Mouse (Mus musculus): ENCODE results near the gene Cog6. TPM values are rescaled to one million over a fixed set of nuclear protein-coding genes. Genes with fewer than 3 reads are reported as not detected.

Cog6 gene
- polyA plus RNA-seq, 1 experiment from 2014 or later = 57.7 TPM

GRCm38 (mm10) chr3:53045697-53046096, 28.7 kb upstream of the Cog6 start:
- ATAC-seq (ENCODE audit: low read depth) = no peak
- Histone ChIP-seq H3K9me3 (ENCODE audit: control insufficient read depth, low read length) (no peaks in the 10 kb centered on the region), H3K4me1 (ENCODE audit: control insufficient read depth, insufficient read depth, low read length) (0 out of 2 replicates have a peak, but pooled peaks cover 3% of the 10 kb centered on the region), H3K9ac (replicated peaks; ENCODE audit: low read depth, low read length) (no peak overlapping the region), H3K27me3 (ENCODE audit: control insufficient read depth, insufficient read depth, low read length) (no peaks in the 10 kb centered on the region), H3K27ac (ENCODE audit: low read depth, low read length) (no peak overlapping the region), H3K36me3 (ENCODE audit: control insufficient read depth, insufficient read depth, low read length) (no peaks in the 10 kb centered on the region), H3K4me2 (ENCODE audit: low read depth, low read length) (no peak overlapping the region), H3K4me3 (ENCODE audit: low read depth, low read length) (no peak overlapping the region)
- 84% methylated on average over 4 of the region's 4 CpGs for WGBS

- Histone ChIP-seq H3K9me3 (ENCODE audit: control insufficient read depth, low read length) (no peaks in the 10 kb centered on the region), H3K9ac (replicated peaks; ENCODE audit: low read depth, low read length) (no peak overlapping the region), H3K27me3 (ENCODE audit: control insufficient read depth, insufficient read depth, low read length) (no peaks in the 10 kb centered on the region), H3K4me3 (ENCODE audit: low read depth, low read length) (peak overlapping the region; percentile 10), H3K4me2 (ENCODE audit: low read depth, low read length) (peak overlapping the region; percentile 56), H3K27ac (ENCODE audit: low read depth, low read length) (no peak overlapping the region), H3K36me3 (ENCODE audit: control insufficient read depth, insufficient read depth, low read length) (no peaks in the 10 kb centered on the region), H3K4me1 (ENCODE audit: control insufficient read depth, insufficient read depth, low read length) (0 out of 2 replicates have a peak, but pooled peaks cover 3% of the 10 kb centered on the region)
- ATAC-seq (ENCODE audit: low read depth) = no peak
- 25% methylated on average over 11 of the region's 11 CpGs for WGBS
Measured at GRCm38 (mm10) chr3:53044682-53045299, 27.8 kb upstream of the Cog6 start.

GRCm38 (mm10) chr3:53044238-53044637, 27.2 kb upstream of the Cog6 start:
- Histone ChIP-seq H3K27ac (ENCODE audit: low read depth, low read length) (no peak overlapping the region), H3K27me3 (ENCODE audit: control insufficient read depth, insufficient read depth, low read length) (no peaks in the 10 kb centered on the region), H3K9ac (replicated peaks; ENCODE audit: low read depth, low read length) (no peak overlapping the region), H3K9me3 (ENCODE audit: control insufficient read depth, low read length) (no peaks in the 10 kb centered on the region), H3K36me3 (ENCODE audit: control insufficient read depth, insufficient read depth, low read length) (no peaks in the 10 kb centered on the region), H3K4me2 (ENCODE audit: low read depth, low read length) (peak overlapping the region; percentile 56), H3K4me1 (ENCODE audit: control insufficient read depth, insufficient read depth, low read length) (0 out of 2 replicates have a peak, but pooled peaks cover 3% of the 10 kb centered on the region), H3K4me3 (ENCODE audit: low read depth, low read length) (peak overlapping the region; percentile 10)
- 38% methylated on average over 7 of the region's 7 CpGs for WGBS
- no peak for ATAC-seq (ENCODE audit: low read depth)

GRCm38 (mm10) chr3:53043206-53043780, 26.3 kb upstream of the Cog6 start:
- no peak overlapping the region for H3K9ac ChIP-seq (replicated peaks; ENCODE audit: low read depth, low read length)
- no peak for ATAC-seq (ENCODE audit: low read depth)
- no peaks in the 10 kb centered on the region for H3K36me3 ChIP-seq (ENCODE audit: control insufficient read depth, insufficient read depth, low read length)
- H3K4me3 ChIP-seq (ENCODE audit: low read depth, low read length) = peak overlapping the region; percentile 55; the same call in 1 of the 2 replicates
- no peak overlapping the region for H3K27ac ChIP-seq (ENCODE audit: low read depth, low read length)
- no peaks in the 10 kb centered on the region for H3K9me3 ChIP-seq (ENCODE audit: control insufficient read depth, low read length)
- H3K4me1 ChIP-seq (ENCODE audit: control insufficient read depth, insufficient read depth, low read length) = 0 out of 2 replicates have a peak, but pooled peaks cover 3% of the 10 kb centered on the region
- H3K27me3 ChIP-seq (ENCODE audit: control insufficient read depth, insufficient read depth, low read length) = no peaks in the 10 kb centered on the region
- peak overlapping the region; percentile 56 for H3K4me2 ChIP-seq (ENCODE audit: low read depth, low read length)
- WGBS = 79% methylated on average over 13 of the region's 13 CpGs

- no peak for ATAC-seq (ENCODE audit: low read depth)
- no peaks in the 10 kb centered on the region for H3K27me3 ChIP-seq (ENCODE audit: control insufficient read depth, insufficient read depth, low read length)
- WGBS = 17% methylated on average over 9 of the region's 9 CpGs
- H3K4me1 ChIP-seq (ENCODE audit: control insufficient read depth, insufficient read depth, low read length) = 0 out of 2 replicates have a peak, but pooled peaks cover 3% of the 10 kb centered on the region
- H3K36me3 ChIP-seq (ENCODE audit: control insufficient read depth, insufficient read depth, low read length) = no peaks in the 10 kb centered on the region
- no peaks in the 10 kb centered on the region for H3K9me3 ChIP-seq (ENCODE audit: control insufficient read depth, low read length)
- no peak overlapping the region; the same call in 1 of the 2 replicates for H3K9ac ChIP-seq (replicated peaks; ENCODE audit: low read depth, low read length)
- peak overlapping the region; percentile 55 for H3K4me3 ChIP-seq (ENCODE audit: low read depth, low read length)
- H3K4me2 ChIP-seq (ENCODE audit: low read depth, low read length) = peak overlapping the region; percentile 56
- H3K27ac ChIP-seq (ENCODE audit: low read depth, low read length) = no peak overlapping the region
Measured at GRCm38 (mm10) chr3:53042240-53042567, 25.2 kb upstream of the Cog6 start.

GRCm38 (mm10) chr3:53041411-53042239, 24.6 kb upstream of the Cog6 start, which contains the start of gene Lhfp:
TSS of gene Lhfp (plus strand) at chr3:53041528.
- H3K4me3 ChIP-seq (ENCODE audit: low read depth, low read length) = peak within 1 kb of the TSS; percentile 55
- WGBS = under 1% methylated on average over 55 of the region's 58 CpGs
- peak within 1 kb of the TSS; percentile 56 for H3K4me2 ChIP-seq (ENCODE audit: low read depth, low read length)
- no peaks in the 10 kb centered on the region for H3K27me3 ChIP-seq (ENCODE audit: control insufficient read depth, insufficient read depth, low read length)
- ATAC-seq (ENCODE audit: low read depth) = peak; percentile 93
- no peaks in the 10 kb centered on the region for H3K36me3 ChIP-seq (ENCODE audit: control insufficient read depth, insufficient read depth, low read length)
- no peaks in the 10 kb centered on the region for H3K9me3 ChIP-seq (ENCODE audit: control insufficient read depth, low read length)
- peak within 1 kb of the TSS; percentile 41; the same call in 1 of the 2 replicates for H3K27ac ChIP-seq (ENCODE audit: low read depth, low read length)
- 0 out of 2 replicates have a peak, but pooled peaks cover 3% of the 10 kb centered on the region for H3K4me1 ChIP-seq (ENCODE audit: control insufficient read depth, insufficient read depth, low read length)
- peak within 1 kb of the TSS; percentile 44 for H3K9ac ChIP-seq (replicated peaks; ENCODE audit: low read depth, low read length)

GRCm38 (mm10) chr3:53040593-53041410, 23.8 kb upstream of the Cog6 start:
- 9% methylated on average over 14 of the region's 17 CpGs for WGBS
- H3K27me3 ChIP-seq (ENCODE audit: control insufficient read depth, insufficient read depth, low read length) = no peaks in the 10 kb centered on the region

GRCm38 (mm10) chr3:53039746-53040145, 22.7 kb upstream of the Cog6 start:
- no peaks in the 10 kb centered on the region for H3K9me3 ChIP-seq (ENCODE audit: control insufficient read depth, low read length)
- WGBS = 86% methylated on average over 8 of the region's 8 CpGs
- no peaks in the 10 kb centered on the region for H3K27me3 ChIP-seq (ENCODE audit: control insufficient read depth, insufficient read depth, low read length)
- H3K4me3 ChIP-seq (ENCODE audit: low read depth, low read length) = no peak overlapping the region
- no peak for ATAC-seq (ENCODE audit: low read depth)
- 0 out of 2 replicates have a peak, but pooled peaks cover 3% of the 10 kb centered on the region for H3K4me1 ChIP-seq (ENCODE audit: control insufficient read depth, insufficient read depth, low read length)
- no peak overlapping the region for H3K4me2 ChIP-seq (ENCODE audit: low read depth, low read length)
- H3K36me3 ChIP-seq (ENCODE audit: control insufficient read depth, insufficient read depth, low read length) = no peaks in the 10 kb centered on the region
- no peak overlapping the region for H3K9ac ChIP-seq (replicated peaks; ENCODE audit: low read depth, low read length)
- H3K27ac ChIP-seq (ENCODE audit: low read depth, low read length) = no peak overlapping the region

More at GRCm38 (mm10) chr3:53040593-53041410, 23.8 kb upstream of the Cog6 start:
- H3K9me3 ChIP-seq (ENCODE audit: control insufficient read depth, low read length) = no peaks in the 10 kb centered on the region
- H3K27ac ChIP-seq (ENCODE audit: low read depth, low read length) = no peak overlapping the region
- peak overlapping the region; percentile 56 for H3K4me2 ChIP-seq (ENCODE audit: low read depth, low read length)
- H3K4me1 ChIP-seq (ENCODE audit: control insufficient read depth, insufficient read depth, low read length) = 0 out of 2 replicates have a peak, but pooled peaks cover 3% of the 10 kb centered on the region
- H3K36me3 ChIP-seq (ENCODE audit: control insufficient read depth, insufficient read depth, low read length) = no peaks in the 10 kb centered on the region
- ATAC-seq (ENCODE audit: low read depth) = no peak
- H3K9ac ChIP-seq (replicated peaks; ENCODE audit: low read depth, low read length) = peak overlapping the region; percentile 44
- H3K4me3 ChIP-seq (ENCODE audit: low read depth, low read length) = peak overlapping the region; percentile 55

Measured in neural tube, embryonic 14.5 days (tissue).